Mouse (Mus musculus): Measurements from ENCODE around the gene Arhgap21. TPM values are rescaled to one million over a fixed set of nuclear protein-coding genes. Genes with fewer than 3 reads are reported as not detected.

The Arhgap21 gene
- polyA plus RNA-seq, 1 experiment, result 5.1 TPM

- peaks cover 31% of the 10 kb centered on the region for H3K4me1 ChIP-seq (ENCODE audit: control insufficient read depth)
- H3K4me3 ChIP-seq (replicated peaks), result no peak overlapping the region
- no peaks in the 10 kb centered on the region for H3K9me3 ChIP-seq (ENCODE audit: control insufficient read depth, low read length)
- H3K27me3 ChIP-seq (ENCODE audit: control insufficient read depth), result no peaks in the 10 kb centered on the region
- H3K36me3 ChIP-seq (ENCODE audit: control insufficient read depth), result peaks cover 60% of the 10 kb centered on the region
- TF ChIP-seq TAL1 (IDR thresholded peaks at IDR 0.05; ENCODE audit: low read length), result no peak
- TF ChIP-seq GATA1 (IDR thresholded peaks at IDR 0.05; ENCODE audit: low read length), result no peak
Measured at GRCm38 (mm10) chr2:20949168-20949567, 19.5 kb downstream of the Arhgap21 start.

GRCm38 (mm10) chr2:20947036-20947435, 21.6 kb downstream of the Arhgap21 start:
- peaks cover 50% of the 10 kb centered on the region for H3K4me1 ChIP-seq (ENCODE audit: control insufficient read depth)
- H3K4me3 ChIP-seq (replicated peaks), result no peak overlapping the region
- no peak for TF ChIP-seq GATA1 (IDR thresholded peaks at IDR 0.05; ENCODE audit: low read length)
- TF ChIP-seq TAL1 (IDR thresholded peaks at IDR 0.05; ENCODE audit: low read length), result no peak
- peaks cover 56% of the 10 kb centered on the region for H3K36me3 ChIP-seq (ENCODE audit: control insufficient read depth)
- no peaks in the 10 kb centered on the region for H3K9me3 ChIP-seq (ENCODE audit: control insufficient read depth, low read length)
- no peaks in the 10 kb centered on the region for H3K27me3 ChIP-seq (ENCODE audit: control insufficient read depth)

GRCm38 (mm10) chr2:20945596-20945995, 23.1 kb downstream of the Arhgap21 start:
- Histone ChIP-seq H3K4me3 (replicated peaks) (no peak overlapping the region), H3K36me3 (ENCODE audit: control insufficient read depth) (peaks cover 58% of the 10 kb centered on the region), H3K4me1 (ENCODE audit: control insufficient read depth) (peaks cover 58% of the 10 kb centered on the region), H3K9me3 (ENCODE audit: control insufficient read depth, low read length) (no peaks in the 10 kb centered on the region), H3K27me3 (ENCODE audit: control insufficient read depth) (no peaks in the 10 kb centered on the region)
- TF ChIP-seq GATA1 (IDR thresholded peaks at IDR 0.05; ENCODE audit: low read length), result no peak
- no peak for TF ChIP-seq TAL1 (IDR thresholded peaks at IDR 0.05; ENCODE audit: low read length)

GRCm38 (mm10) chr2:20943730-20944454, 24.8 kb downstream of the Arhgap21 start:
- Histone ChIP-seq H3K36me3 (ENCODE audit: control insufficient read depth) (peaks cover 58% of the 10 kb centered on the region), H3K27me3 (ENCODE audit: control insufficient read depth) (no peaks in the 10 kb centered on the region), H3K4me3 (replicated peaks) (no peak overlapping the region), H3K9me3 (ENCODE audit: control insufficient read depth, low read length) (no peaks in the 10 kb centered on the region), H3K4me1 (ENCODE audit: control insufficient read depth) (peaks cover 55% of the 10 kb centered on the region)
- TF ChIP-seq TAL1 (IDR thresholded peaks at IDR 0.05; ENCODE audit: low read length), result no peak
- no peak for TF ChIP-seq GATA1 (IDR thresholded peaks at IDR 0.05; ENCODE audit: low read length)

GRCm38 (mm10) chr2:20943222-20943621, 25.5 kb downstream of the Arhgap21 start:
- H3K4me1 ChIP-seq (ENCODE audit: control insufficient read depth), result peaks cover 55% of the 10 kb centered on the region
- TF ChIP-seq GATA1 (IDR thresholded peaks at IDR 0.05; ENCODE audit: low read length) (no peak), TAL1 (IDR thresholded peaks at IDR 0.05; ENCODE audit: low read length) (no peak)
- H3K4me3 ChIP-seq (replicated peaks), result no peak overlapping the region

GRCm38 (mm10) chr2:20942434-20943198, 26.1 kb downstream of the Arhgap21 start:
- no peak for TF ChIP-seq GATA1 (IDR thresholded peaks at IDR 0.05; ENCODE audit: low read length)
- no peak for TF ChIP-seq TAL1 (IDR thresholded peaks at IDR 0.05; ENCODE audit: low read length)
- Histone ChIP-seq H3K4me3 (replicated peaks) (no peak overlapping the region), H3K4me1 (ENCODE audit: control insufficient read depth) (peaks cover 55% of the 10 kb centered on the region), H3K36me3 (ENCODE audit: control insufficient read depth) (peaks cover 69% of the 10 kb centered on the region), H3K27me3 (ENCODE audit: control insufficient read depth) (no peaks in the 10 kb centered on the region), H3K9me3 (ENCODE audit: control insufficient read depth, low read length) (no peaks in the 10 kb centered on the region)

More at GRCm38 (mm10) chr2:20943222-20943621, 25.5 kb downstream of the Arhgap21 start:
- Histone ChIP-seq H3K36me3 (ENCODE audit: control insufficient read depth) (peaks cover 63% of the 10 kb centered on the region), H3K9me3 (ENCODE audit: control insufficient read depth, low read length) (no peaks in the 10 kb centered on the region), H3K27me3 (ENCODE audit: control insufficient read depth) (no peaks in the 10 kb centered on the region)

- H3K4me1 ChIP-seq (ENCODE audit: control insufficient read depth), result peaks cover 51% of the 10 kb centered on the region
- H3K4me3 ChIP-seq (replicated peaks), result no peak overlapping the region
- H3K27me3 ChIP-seq (ENCODE audit: control insufficient read depth), result no peaks in the 10 kb centered on the region
- H3K9me3 ChIP-seq (ENCODE audit: control insufficient read depth, low read length), result no peaks in the 10 kb centered on the region
- TF ChIP-seq GATA1 (IDR thresholded peaks at IDR 0.05; ENCODE audit: low read length), result no peak
- TF ChIP-seq TAL1 (IDR thresholded peaks at IDR 0.05; ENCODE audit: low read length), result no peak
- H3K36me3 ChIP-seq (ENCODE audit: control insufficient read depth), result peaks cover 72% of the 10 kb centered on the region
Measured at GRCm38 (mm10) chr2:20941105-20941504, 27.6 kb downstream of the Arhgap21 start.

- H3K4me3 ChIP-seq (replicated peaks), result no peak overlapping the region
- H3K36me3 ChIP-seq (ENCODE audit: control insufficient read depth), result peaks cover 65% of the 10 kb centered on the region
- H3K27me3 ChIP-seq (ENCODE audit: control insufficient read depth), result no peaks in the 10 kb centered on the region
- peaks cover 38% of the 10 kb centered on the region for H3K4me1 ChIP-seq (ENCODE audit: control insufficient read depth)
- TF ChIP-seq GATA1 (IDR thresholded peaks at IDR 0.05; ENCODE audit: low read length), result no peak
- H3K9me3 ChIP-seq (ENCODE audit: control insufficient read depth, low read length), result no peaks in the 10 kb centered on the region
Measured at GRCm38 (mm10) chr2:20939367-20939766, 29.3 kb downstream of the Arhgap21 start.

GRCm38 (mm10) chr2:20936609-20937221, 32.0 kb downstream of the Arhgap21 start:
- Histone ChIP-seq H3K4me1 (ENCODE audit: control insufficient read depth) (peaks cover 21% of the 10 kb centered on the region), H3K9me3 (ENCODE audit: control insufficient read depth, low read length) (no peaks in the 10 kb centered on the region), H3K27me3 (ENCODE audit: control insufficient read depth) (no peaks in the 10 kb centered on the region), H3K4me3 (replicated peaks) (no peak overlapping the region), H3K36me3 (ENCODE audit: control insufficient read depth) (peaks cover 65% of the 10 kb centered on the region)
- TF ChIP-seq GATA1 (IDR thresholded peaks at IDR 0.05; ENCODE audit: low read length) (no peak), TAL1 (IDR thresholded peaks at IDR 0.05; ENCODE audit: low read length) (no peak)

Measured in erythroblast, embryonic 14.5 days (primary cell).